Mouse (Mus musculus) embryonic facial prominence, embryonic 10.5 days (tissue): ENCODE measurements around the gene Fndc1. TPM values are rescaled to one million over a fixed set of nuclear protein-coding genes. Genes with fewer than 3 reads are reported as not detected.

Experiments
- DNase-seq: peaks from one replicate; pipeline ENCODE4 v3.0.0-alpha.2; 2017; ENCODE audit warnings: low spot score
- H3K27ac ChIP-seq: fragments of 300-500 bp; sonication (generic); replicated peaks from 2 replicates; pipeline ENCODE4 v1.5.1; 2016; ENCODE audit warnings: mild to moderate bottlenecking
- H3K27me3 ChIP-seq: fragments of 300-500 bp; sonication (generic); replicated peaks from 2 replicates; pipeline ENCODE4 v1.6.1; 2016; ENCODE audit warnings: low read depth, mild to moderate bottlenecking; ENCODE audit not compliant: poor library complexity, severe bottlenecking
- H3K36me3 ChIP-seq: fragments of 300-500 bp; sonication (generic); replicated peaks from 2 replicates; pipeline ENCODE4 v1.6.1; 2016; ENCODE audit warnings: mild to moderate bottlenecking, moderate library complexity
- H3K4me1 ChIP-seq: fragments of 300-500 bp; sonication (generic); 2 replicates; pipeline ENCODE4 v1.6.1; 2016
- H3K4me3 ChIP-seq: fragments of 300-500 bp; sonication (generic); 2 replicates; pipeline ENCODE4 v1.5.1; 2016; ENCODE audit warnings: mild to moderate bottlenecking, moderate library complexity
- H3K9me3 ChIP-seq: fragments of 300-500 bp; sonication (generic); 2 replicates; pipeline ENCODE4 v1.6.1; 2016; ENCODE audit warnings: mild to moderate bottlenecking
- WGBS: fragments of 180-500 bp; shearing (Covaris S2); methylation state at CpG from one replicate; pipeline ENCODE4 v1.1.7; 2016; 5-methylcytosine and 5-hydroxymethylcytosine counted together
- polyA plus RNA-seq: library from polyadenylated mRNA; unstranded; fragments of >200 nt; fragmentation: Nextera tagmentation; extraction: Ambion mirVana; gene quantifications from 2 replicates; pipeline ENCODE4 v1.2.1, GENCODE M21; 2016

The Fndc1 gene
- polyA plus RNA-seq, 1 experiment from 2014 or later: 1.3 TPM

GRCm38 (mm10) chr17:7857658-7858057, 30.6 kb upstream of the Fndc1 start:
- H3K4me3 ChIP-seq: no peak overlapping the region
- no peak for DNase-seq
- 84% methylated on average over 6 of the region's 6 CpGs for WGBS
- no peak overlapping the region for H3K27ac ChIP-seq
- 0 out of 2 replicates have a peak, but pooled peaks cover 4% of the 10 kb centered on the region for H3K9me3 ChIP-seq
- peaks cover 6% of the 10 kb centered on the region for H3K4me1 ChIP-seq
- H3K27me3 ChIP-seq: no peaks in the 10 kb centered on the region
- H3K36me3 ChIP-seq: no peaks in the 10 kb centered on the region

- Histone ChIP-seq H3K27ac (no peak overlapping the region), H3K9me3 (0 out of 2 replicates have a peak, but pooled peaks cover 4% of the 10 kb centered on the region), H3K36me3 (no peaks in the 10 kb centered on the region), H3K27me3 (no peaks in the 10 kb centered on the region), H3K4me3 (no peak overlapping the region), H3K4me1 (peaks cover 11% of the 10 kb centered on the region)
- 81% methylated on average over 8 of the region's 8 CpGs for WGBS
- DNase-seq: no peak
These were observed 28.7 kb upstream of the Fndc1 start for GRCm38 (mm10) chr17:7855851-7856250.

GRCm38 (mm10) chr17:7851979-7852378, 24.9 kb upstream of the Fndc1 start:
- WGBS: 63% methylated on average over 4 of the region's 4 CpGs
- Histone ChIP-seq H3K4me1 (peaks cover 9% of the 10 kb centered on the region), H3K4me3 (no peak overlapping the region), H3K36me3 (no peaks in the 10 kb centered on the region), H3K27ac (no peak overlapping the region), H3K9me3 (0 out of 2 replicates have a peak, but pooled peaks cover 4% of the 10 kb centered on the region), H3K27me3 (no peaks in the 10 kb centered on the region)
- DNase-seq: no peak

- no peaks in the 10 kb centered on the region for H3K36me3 ChIP-seq
- peaks cover 4% of the 10 kb centered on the region for H3K4me1 ChIP-seq
- 0 out of 2 replicates have a peak, but pooled peaks cover 4% of the 10 kb centered on the region for H3K9me3 ChIP-seq
- no peak overlapping the region for H3K4me3 ChIP-seq
- H3K27me3 ChIP-seq: no peaks in the 10 kb centered on the region
- DNase-seq: no peak
- H3K27ac ChIP-seq: no peak overlapping the region
- WGBS: 67% methylated on average over 9 of the region's 9 CpGs
These were observed 24.4 kb upstream of the Fndc1 start for GRCm38 (mm10) chr17:7851527-7851926.

- Histone ChIP-seq H3K9me3 (0 out of 2 replicates have a peak, but pooled peaks cover 4% of the 10 kb centered on the region), H3K4me3 (no peak overlapping the region), H3K4me1 (peaks cover 4% of the 10 kb centered on the region), H3K36me3 (no peaks in the 10 kb centered on the region), H3K27ac (no peak overlapping the region), H3K27me3 (no peaks in the 10 kb centered on the region)
- DNase-seq: no peak
- WGBS: 69% methylated on average over 6 of the region's 6 CpGs
These were observed 23.1 kb upstream of the Fndc1 start for GRCm38 (mm10) chr17:7850246-7850645.

GRCm38 (mm10) chr17:7840505-7841290, 13.6 kb upstream of the Fndc1 start:
- WGBS: 89% methylated on average over 12 of the region's 12 CpGs
- Histone ChIP-seq H3K27ac (no peak overlapping the region), H3K27me3 (no peaks in the 10 kb centered on the region), H3K4me3 (no peak overlapping the region), H3K36me3 (no peaks in the 10 kb centered on the region), H3K4me1 (no peaks in the 10 kb centered on the region), H3K9me3 (no peaks in the 10 kb centered on the region)
- DNase-seq: no peak

GRCm38 (mm10) chr17:7827586-7827985, 484 bp upstream of the Fndc1 start:
- H3K9me3 ChIP-seq: no peaks in the 10 kb centered on the region
- peak overlapping the region; percentile 72 for H3K4me3 ChIP-seq
- H3K4me1 ChIP-seq: peaks cover 17% of the 10 kb centered on the region
- no peaks in the 10 kb centered on the region for H3K36me3 ChIP-seq
- peak; percentile 38 for DNase-seq
- 17% methylated on average over 16 of the region's 16 CpGs for WGBS
- peaks cover 58% of the 10 kb centered on the region for H3K27me3 ChIP-seq
- H3K27ac ChIP-seq: no peak overlapping the region

- Histone ChIP-seq H3K27me3 (peaks cover 62% of the 10 kb centered on the region), H3K27ac (no peak overlapping the region), H3K4me3 (no peak overlapping the region), H3K9me3 (no peaks in the 10 kb centered on the region), H3K4me1 (peaks cover 23% of the 10 kb centered on the region), H3K36me3 (no peaks in the 10 kb centered on the region)
- 63% methylated on average over 9 of the region's 9 CpGs for whole genome bisulfite sequencing
- DNase-seq: no peak
These were observed 1.7 kb downstream of the Fndc1 start for GRCm38 (mm10) chr17:7825416-7825815.

- H3K27me3 ChIP-seq: peaks cover 30% of the 10 kb centered on the region
- H3K4me3 ChIP-seq: no peak overlapping the region
- H3K4me1 ChIP-seq: peaks cover 7% of the 10 kb centered on the region
- H3K9me3 ChIP-seq: no peaks in the 10 kb centered on the region
- no peaks in the 10 kb centered on the region for H3K36me3 ChIP-seq
- WGBS: 32% methylated on average over 17 of the region's 17 CpGs
- no peak overlapping the region for H3K27ac ChIP-seq
- DNase-seq: peak; percentile 70
These were observed 5.4 kb downstream of the Fndc1 start for GRCm38 (mm10) chr17:7821553-7822186.

GRCm38 (mm10) chr17:7820176-7820575, 6.9 kb downstream of the Fndc1 start:
- Histone ChIP-seq H3K4me3 (no peak overlapping the region), H3K36me3 (no peaks in the 10 kb centered on the region), H3K4me1 (0 out of 2 replicates have a peak, but pooled peaks cover 6% of the 10 kb centered on the region), H3K27ac (no peak overlapping the region), H3K9me3 (no peaks in the 10 kb centered on the region), H3K27me3 (peaks cover 15% of the 10 kb centered on the region)
- WGBS: 85% methylated on average over 7 of the region's 7 CpGs
- DNase-seq: no peak

GRCm38 (mm10) chr17:7816602-7817001, 10.5 kb downstream of the Fndc1 start:
- Histone ChIP-seq H3K27ac (no peak overlapping the region), H3K4me3 (no peak overlapping the region), H3K27me3 (no peaks in the 10 kb centered on the region; the same call in 1 of the 2 replicates), H3K4me1 (0 out of 2 replicates have a peak, but pooled peaks cover 5% of the 10 kb centered on the region), H3K9me3 (no peaks in the 10 kb centered on the region), H3K36me3 (no peaks in the 10 kb centered on the region)
- no peak for DNase-seq
- 87% methylated on average over 2 of the region's 2 CpGs for WGBS

- Histone ChIP-seq H3K4me3 (no peak overlapping the region), H3K9me3 (no peaks in the 10 kb centered on the region)
These were observed 12.7 kb downstream of the Fndc1 start for GRCm38 (mm10) chr17:7814433-7814832.

GRCm38 (mm10) chr17:7808043-7808442, 19.1 kb downstream of the Fndc1 start:
- WGBS: 89% methylated on average over 2 of the region's 2 CpGs
- H3K27ac ChIP-seq: no peak overlapping the region
- DNase-seq: no peak

More at GRCm38 (mm10) chr17:7814433-7814832, 12.7 kb downstream of the Fndc1 start:
- 72% methylated on average over 3 of the region's 3 CpGs for WGBS
- no peak overlapping the region for H3K27ac ChIP-seq
- H3K27me3 ChIP-seq: no peaks in the 10 kb centered on the region
- H3K4me1 ChIP-seq: no peaks in the 10 kb centered on the region
- H3K36me3 ChIP-seq: no peaks in the 10 kb centered on the region
- DNase-seq: no peak

More at GRCm38 (mm10) chr17:7808043-7808442, 19.1 kb downstream of the Fndc1 start:
- peaks cover 4% of the 10 kb centered on the region; the same call in 1 of the 2 replicates for H3K4me1 ChIP-seq
- no peaks in the 10 kb centered on the region for H3K9me3 ChIP-seq
- no peaks in the 10 kb centered on the region for H3K36me3 ChIP-seq
- H3K4me3 ChIP-seq: no peak overlapping the region
- no peaks in the 10 kb centered on the region for H3K27me3 ChIP-seq
